Mouse (Mus musculus): ENCODE results near the gene Flywch1.
"Not testable (repeated sequence)": the region's sequence is repeated elsewhere in the genome, so short reads cannot be mapped to it uniquely, and the experiment has no call there.

Flywch1 gene

DNA sequence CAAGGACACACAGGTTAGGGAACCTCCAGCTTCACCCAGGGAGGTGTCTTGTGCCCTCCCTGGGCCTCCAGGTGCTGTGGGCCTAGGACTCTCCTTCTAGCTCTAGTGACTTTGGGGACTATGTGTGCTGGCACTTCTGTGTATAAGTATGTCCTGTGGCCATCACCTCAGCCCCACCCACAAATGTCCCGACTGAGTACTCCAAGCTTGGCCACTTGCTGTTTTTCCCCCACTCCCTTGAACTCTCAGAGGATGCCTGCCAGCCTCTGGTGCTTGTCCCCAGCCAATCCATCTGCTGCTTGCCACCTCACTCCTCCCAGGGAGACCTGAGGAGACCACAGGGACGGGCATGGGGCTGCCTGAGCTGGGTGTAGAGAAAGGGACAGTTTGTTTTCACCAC lies 7.0 kb upstream of the Flywch1 start:
- no peak for DNase-seq (ENCODE audit: low spot score in 2 of 2)

GRCm38 (mm10) chr17:23777141-23777540 lies 5.7 kb upstream of the Flywch1 start:
- no peak for DNase-seq (ENCODE audit: low spot score in 2 of 2)

- DNase-seq (ENCODE audit: low spot score in 2 of 2): no peak
These were observed 4.8 kb upstream of the Flywch1 start for GRCm38 (mm10) chr17:23776216-23776615.

DNA sequence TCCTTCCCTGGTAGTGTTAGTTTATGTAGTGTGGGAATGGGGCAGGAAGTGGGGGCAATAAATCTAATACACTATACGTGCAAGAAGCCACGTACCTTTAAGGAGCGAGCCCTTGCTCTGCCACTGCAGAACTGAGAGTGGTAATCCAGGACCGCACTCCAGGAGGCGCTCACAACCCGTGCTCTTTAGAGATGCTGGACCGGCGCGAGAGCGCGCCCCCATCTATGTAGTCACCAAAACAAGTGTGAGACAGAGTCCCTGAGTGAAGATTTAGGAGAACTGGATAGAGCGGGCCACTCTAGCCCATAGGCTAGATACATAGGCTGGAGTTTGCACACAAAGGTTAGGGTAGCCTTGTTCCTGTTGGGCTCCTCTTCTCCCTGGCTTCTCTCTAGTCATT lies 2.7 kb upstream of the Flywch1 start:
- peak; percentile 58 to 71 for DNase-seq (ENCODE audit: low spot score in 2 of 2)

DNA sequence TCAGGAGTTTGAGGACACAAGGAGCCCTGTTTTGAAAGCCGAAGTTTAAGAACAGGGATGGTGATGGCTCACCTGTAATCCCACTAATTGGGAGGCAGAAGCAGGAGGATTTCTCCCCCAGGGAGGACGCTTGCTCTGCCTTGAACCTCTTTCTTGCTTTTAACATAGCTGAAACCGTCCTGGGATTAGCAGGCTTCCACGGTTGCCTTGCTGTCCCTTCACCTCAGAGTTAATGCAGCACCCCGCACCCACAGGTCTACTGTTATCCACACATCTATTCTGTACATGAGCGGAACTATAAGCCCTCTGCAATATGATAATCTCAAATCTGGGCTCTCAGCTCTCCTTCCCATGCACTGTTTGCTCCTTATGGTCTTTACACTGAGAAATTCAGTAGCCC lies 2.3 kb upstream of the Flywch1 start:
- DNase-seq (ENCODE audit: low spot score in 2 of 2): no peak

- not testable (repeated sequence) for DNase-seq (ENCODE audit: low spot score in 2 of 2)
These were observed 786 bp upstream of the Flywch1 start for GRCm38 (mm10) chr17:23772219-23772556.

- DNase-seq (ENCODE audit: low spot score in 2 of 2): peak in 1 of 2 experiments; percentile 38
These were observed 512 bp downstream of the Flywch1 start for GRCm38 (mm10) chr17:23770896-23771283.

DNA sequence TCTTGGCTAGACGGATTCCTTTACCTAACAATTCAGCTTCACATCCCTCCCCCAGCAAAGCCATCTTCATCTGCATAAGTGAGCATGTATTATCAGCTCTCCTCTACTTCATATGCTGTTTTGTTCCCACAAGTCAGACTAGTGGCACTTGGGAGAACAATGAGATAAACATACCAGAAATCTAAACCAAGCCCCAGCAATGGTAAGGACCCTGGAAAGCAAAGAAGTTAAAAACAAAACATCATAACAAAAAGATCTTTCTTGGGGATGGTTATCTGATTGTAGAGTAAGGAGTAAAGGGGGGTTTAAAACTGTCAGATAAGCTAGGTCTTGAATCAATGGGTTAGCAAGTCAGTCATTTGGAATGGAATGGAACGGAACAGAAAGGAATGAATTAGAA lies 909 bp downstream of the Flywch1 start:
- DNase-seq (ENCODE audit: low spot score in 2 of 2): no peak

GRCm38 (mm10) chr17:23762976-23763375 lies 8.4 kb downstream of the Flywch1 start:
- no peak for DNase-seq (ENCODE audit: low spot score in 2 of 2)

- no peak for DNase-seq (ENCODE audit: low spot score in 2 of 2)
These were observed 10.2 kb downstream of the Flywch1 start for GRCm38 (mm10) chr17:23761155-23761554.

- no peak for DNase-seq (ENCODE audit: low spot score in 2 of 2)
These were observed 11.2 kb downstream of the Flywch1 start for GRCm38 (mm10) chr17:23760231-23760630.

DNA sequence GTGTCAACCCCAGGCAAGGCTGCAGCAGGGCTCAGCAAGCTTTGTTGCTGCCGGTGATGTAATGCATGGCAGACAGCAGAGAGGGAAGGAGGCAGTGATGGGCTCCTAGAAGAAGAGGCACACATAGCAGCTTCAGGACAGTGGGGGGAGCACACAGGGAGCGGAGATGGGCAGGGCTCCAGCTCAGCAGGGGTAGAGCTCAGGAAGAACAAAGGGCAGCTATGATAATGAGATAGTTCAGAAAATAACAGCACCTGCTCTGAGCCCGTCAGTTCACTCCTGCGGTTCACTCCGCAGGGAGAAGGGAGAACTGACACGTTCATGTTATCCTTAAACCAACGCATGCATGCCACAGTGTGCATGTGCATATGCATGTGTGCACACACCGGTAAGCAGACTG lies 12.6 kb downstream of the Flywch1 start:
- DNase-seq (ENCODE audit: low spot score in 2 of 2): no peak

DNA sequence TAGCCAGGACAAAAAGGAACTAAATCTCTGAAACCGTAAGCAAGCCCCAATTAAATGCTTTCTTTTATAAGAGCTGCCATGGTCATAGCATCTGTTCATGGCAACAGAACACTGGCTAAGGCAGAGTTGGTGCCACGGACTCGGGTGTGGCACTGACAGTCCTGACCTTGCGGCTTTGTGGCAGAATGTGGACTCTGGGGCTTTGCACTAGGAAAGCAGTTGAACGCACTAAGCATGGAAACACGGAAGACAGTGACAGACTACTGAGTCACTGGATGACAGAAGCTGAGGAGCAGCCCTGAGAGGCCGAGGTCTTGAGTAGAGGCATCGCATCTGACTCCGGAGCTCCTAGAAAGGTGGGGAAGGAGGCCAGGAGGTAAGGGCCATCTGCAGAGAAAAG lies 13.8 kb downstream of the Flywch1 start:
- DNase-seq (ENCODE audit: low spot score in 2 of 2): no peak

GRCm38 (mm10) chr17:23755689-23756088 lies 15.7 kb downstream of the Flywch1 start:
- no peak for DNase-seq (ENCODE audit: low spot score in 2 of 2)

DNA sequence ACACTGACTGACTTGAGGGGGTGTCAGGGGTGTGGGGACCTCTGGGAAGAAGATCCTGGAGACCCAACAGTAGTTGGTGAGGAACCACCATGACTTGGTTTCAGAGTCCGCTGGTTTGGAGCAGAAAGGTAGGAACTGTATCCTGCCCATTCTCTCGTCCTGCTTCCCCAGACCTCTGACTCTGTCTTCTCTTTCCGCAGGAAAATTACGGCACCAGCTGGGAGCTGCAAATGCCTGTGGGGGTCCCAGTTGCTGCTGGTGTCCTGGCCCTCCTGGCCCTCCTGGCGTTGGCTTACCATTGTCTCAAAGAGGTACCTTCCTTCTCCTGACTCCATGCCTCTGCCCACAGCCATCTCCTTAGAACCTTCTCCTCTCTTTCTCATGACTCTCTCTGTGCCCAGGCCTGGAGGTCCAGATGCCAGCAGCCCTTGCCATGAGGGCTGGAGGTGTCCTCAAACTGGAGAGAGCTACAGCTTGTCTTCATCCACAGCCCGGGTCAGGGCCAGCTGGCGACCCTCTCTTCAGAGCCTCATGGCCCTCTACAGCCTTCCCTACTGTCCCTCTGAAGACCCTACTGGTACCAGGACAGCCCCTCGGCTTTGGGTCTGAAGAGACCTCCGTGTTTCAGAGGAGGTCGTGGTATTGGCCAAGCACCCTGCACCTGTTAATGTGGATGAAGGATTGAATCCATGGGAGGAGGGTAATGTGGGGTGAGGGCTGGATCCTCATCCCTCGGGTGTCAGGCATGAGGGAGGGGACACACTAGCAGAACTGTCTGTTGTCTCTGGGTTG lies 21.8 kb downstream of the Flywch1 start:
- DNase-seq (ENCODE audit: low spot score in 2 of 2): no peak

GRCm38 (mm10) chr17:23748631-23749391 lies 22.6 kb downstream of the Flywch1 start:
- no peak for DNase-seq (ENCODE audit: low spot score in 2 of 2)

GRCm38 (mm10) chr17:23748026-23748425 lies 23.4 kb downstream of the Flywch1 start:
- DNase-seq (ENCODE audit: low spot score in 2 of 2): no peak

GRCm38 (mm10) chr17:23747471-23747870 lies 23.9 kb downstream of the Flywch1 start:
- no peak for DNase-seq (ENCODE audit: low spot score in 2 of 2)

GRCm38 (mm10) chr17:23746767-23747166 lies 24.6 kb downstream of the Flywch1 start:
- DNase-seq (ENCODE audit: low spot score in 2 of 2): no peak

- DNase-seq (ENCODE audit: low spot score in 2 of 2): no peak
These were observed 25.1 kb downstream of the Flywch1 start for GRCm38 (mm10) chr17:23746311-23746710.

DNA sequence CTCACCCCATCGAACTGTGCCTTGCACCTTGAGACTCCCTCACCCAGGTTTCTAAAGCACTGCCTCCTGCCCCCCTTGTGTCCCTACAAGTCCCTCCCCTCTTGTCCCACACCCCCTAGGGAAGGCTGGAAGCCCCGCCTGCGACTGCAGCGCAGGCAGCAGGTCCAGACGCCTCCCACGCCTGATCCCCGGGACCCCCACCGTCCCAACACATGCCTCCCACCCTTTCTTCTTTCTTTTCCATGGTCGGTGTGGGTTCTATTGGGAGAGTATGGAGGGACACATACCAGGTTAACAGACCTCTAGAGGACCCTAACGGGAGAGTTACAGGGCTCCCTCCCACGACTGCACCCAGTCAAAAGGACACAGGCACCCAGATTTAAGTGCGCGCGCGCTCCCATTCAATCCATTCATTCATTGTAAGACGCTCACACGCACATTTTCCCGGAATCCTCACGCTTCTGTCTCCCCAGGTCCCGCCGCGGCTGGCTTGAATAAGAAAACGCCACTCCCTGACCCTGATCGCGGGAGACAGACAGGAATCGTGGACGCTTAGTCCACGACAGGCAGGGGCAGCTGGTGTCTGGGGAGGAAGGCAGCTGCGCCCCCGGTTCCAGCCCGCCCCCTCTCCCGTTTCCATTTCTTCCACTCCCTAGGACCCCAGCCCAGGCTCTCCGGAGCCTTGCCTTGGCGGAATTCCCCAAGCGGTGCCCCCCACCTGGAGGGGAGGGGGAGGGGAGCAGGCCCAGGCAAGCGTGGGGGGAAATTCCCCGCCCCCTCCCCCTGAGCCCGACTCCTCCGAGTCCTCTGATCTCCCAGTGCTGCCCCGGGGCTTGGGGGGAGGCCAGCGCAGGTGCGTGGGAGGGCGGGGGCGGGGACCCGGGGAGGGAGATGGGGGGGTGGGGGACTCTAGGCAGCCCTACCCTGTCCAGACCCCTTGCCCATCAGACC lies 25.8 kb downstream of the Flywch1 start, which contains the start of gene Kremen2:
Gene Kremen2, minus strand, starts transcription at position 533 of the 951 bp plus-strand sequence.
- no peak for DNase-seq (ENCODE audit: low spot score in 2 of 2)

GRCm38 (mm10) chr17:23744651-23745050 lies 26.8 kb downstream of the Flywch1 start:
- DNase-seq (ENCODE audit: low spot score in 2 of 2): no peak

All from frontal cortex, postnatal 10 days (tissue).